Mouse (Mus musculus): ENCODE results near the gene Olfm4. TPM values are rescaled to one million over a fixed set of nuclear protein-coding genes. Genes with fewer than 3 reads are reported as not detected.

The Olfm4 gene
- total RNA-seq (2023): not detected in 4 replicates

GRCm38 (mm10) chr14:79983781-79984180 lies at the start of gene Olfm4:
Gene Olfm4, plus strand, starts transcription at chr14:79984081.

Other genes starting within 250 kb of the Olfm4 start
- gene Pcdh8, start 212.8 kb upstream of the Olfm4 start, total RNA-seq (2023): not detected in 4 replicates

Data from B cell, adult 62 days (primary cell).